Mouse (Mus musculus) layer of hippocampus, postnatal 36 days (tissue): ENCODE measurements at regions not wholly inside any gene's neighbourhood (a gene's known extent, or its start where the extent isn't known, plus 50 kb on each side); places are given as distances from the start of the nearest gene placed in this dataset.
A peak's percentile ranks its signal among the peaks of the same experiment; 100 is the strongest.

Source experiments
- DNase-seq, 2 experiments: peaks; one replicate each; pipeline ENCODE4 v3.0.0; 2022

DNA sequence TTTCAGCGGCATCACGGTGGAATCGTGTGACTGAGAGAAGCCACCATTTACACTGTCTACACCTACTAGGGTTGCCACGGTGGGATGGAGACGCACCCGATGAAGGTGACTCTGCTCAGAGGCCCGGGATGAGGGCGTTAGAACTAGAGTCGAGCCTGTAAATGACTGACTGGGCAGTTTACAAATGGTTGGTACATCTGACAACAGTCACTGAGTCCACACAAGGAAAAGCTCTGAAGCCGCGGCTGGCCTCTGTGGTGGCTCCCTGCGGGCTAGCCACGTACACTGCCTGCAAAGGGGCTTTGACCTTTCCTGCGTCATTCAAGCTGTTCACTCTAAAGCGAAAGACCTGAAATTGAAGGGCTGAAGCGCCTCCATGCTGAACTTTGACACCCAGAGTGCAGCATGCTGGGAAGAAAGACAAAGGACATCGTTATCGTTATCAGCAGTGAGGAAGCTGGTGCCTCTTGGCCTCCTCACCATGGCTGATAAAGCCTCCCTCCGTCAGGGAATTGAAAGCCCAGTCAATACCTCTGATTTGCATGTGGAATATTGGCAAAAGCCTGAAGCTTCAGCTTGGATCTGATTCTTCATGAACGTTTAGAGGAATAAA is 462.1 kb upstream of the Arglu1 start:
- no peak for DNase-seq

DNA sequence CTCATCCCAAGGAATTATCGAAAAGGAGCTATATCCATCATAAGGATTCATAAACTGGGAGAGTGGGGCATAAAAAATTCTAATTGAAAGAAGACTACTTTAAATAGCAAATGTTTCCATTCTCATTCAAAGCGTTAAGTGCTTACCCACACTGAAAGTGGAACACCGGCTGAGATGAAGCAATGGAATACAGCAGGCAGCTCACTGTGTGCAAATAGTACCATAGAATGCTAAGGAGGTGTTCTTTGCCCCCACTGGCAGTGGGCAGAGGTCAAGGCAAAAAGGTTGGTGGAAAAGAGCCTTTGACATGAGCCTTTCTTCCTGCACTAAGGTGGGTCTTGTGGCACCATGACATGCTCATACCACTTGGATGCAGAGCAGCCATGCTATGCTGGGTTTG is 454.0 kb upstream of the Arglu1 start:
- DNase-seq, result no peak

DNA sequence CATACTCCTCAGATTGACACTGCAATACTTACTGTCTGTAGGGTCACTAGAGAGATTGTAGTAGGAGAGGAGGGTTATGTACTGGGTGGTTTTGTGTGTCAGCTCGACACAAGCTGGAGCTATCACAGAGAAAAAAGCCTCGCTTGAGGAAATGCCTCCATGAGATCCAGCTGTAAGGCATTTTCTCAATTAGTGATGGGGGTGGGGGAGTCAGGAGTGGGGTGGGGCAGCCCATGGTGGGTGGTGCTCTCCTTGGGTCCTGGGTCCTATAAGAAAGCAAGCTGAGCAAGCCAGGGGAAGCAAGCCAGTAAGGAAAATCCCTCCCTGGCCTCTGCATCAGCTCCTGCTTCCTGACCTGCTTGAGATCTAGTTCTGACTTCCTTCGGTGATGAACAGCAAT is 449.5 kb upstream of the Arglu1 start:
- no peak for DNase-seq

DNA sequence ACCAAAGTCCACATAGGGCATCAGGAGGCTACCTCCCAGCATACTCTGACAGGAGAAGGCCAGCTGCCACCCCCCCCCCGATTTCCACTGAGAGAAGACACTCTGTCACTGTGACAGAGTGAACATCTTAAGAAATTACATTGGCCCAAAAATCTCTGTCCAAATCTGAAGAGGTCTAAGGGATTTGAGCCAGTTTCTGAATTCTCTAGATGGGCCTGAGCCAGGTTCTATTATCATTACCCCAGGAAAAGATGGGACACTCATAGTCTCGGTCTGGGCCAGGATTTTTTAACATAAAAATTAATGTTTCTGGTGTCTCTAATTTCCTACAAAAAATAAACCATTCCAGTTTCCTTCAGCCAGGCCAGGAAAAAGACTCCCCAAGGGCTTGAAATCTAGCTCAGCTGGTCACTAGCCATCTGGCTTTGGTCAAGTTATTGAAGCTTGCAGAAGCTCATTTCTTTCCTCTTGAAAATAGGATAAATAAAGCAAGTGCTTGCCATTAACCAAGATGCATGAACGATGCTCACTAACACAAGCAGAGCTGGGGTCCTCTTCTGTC is 448.8 kb upstream of the Arglu1 start:
- DNase-seq, result no peak

DNA sequence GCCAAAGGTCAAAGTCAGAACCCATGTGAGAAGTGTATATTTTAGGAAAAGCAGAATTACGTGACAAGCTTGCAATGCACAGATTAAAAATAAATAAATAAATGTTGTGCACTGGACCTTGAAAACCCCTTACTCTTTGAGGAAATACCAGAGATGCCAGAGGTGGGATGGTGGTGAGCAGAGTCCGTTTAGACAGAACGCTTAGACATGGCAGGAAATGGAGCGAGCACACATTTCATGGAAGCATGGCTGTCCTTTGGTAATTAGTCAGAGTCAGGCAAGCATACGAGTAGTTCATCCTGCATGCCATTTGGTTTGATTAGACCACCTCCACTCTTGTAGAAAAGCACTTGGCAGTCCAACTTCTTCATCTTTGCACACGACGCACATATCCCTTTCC is 443.4 kb upstream of the Arglu1 start:
- DNase-seq, result no peak

DNA sequence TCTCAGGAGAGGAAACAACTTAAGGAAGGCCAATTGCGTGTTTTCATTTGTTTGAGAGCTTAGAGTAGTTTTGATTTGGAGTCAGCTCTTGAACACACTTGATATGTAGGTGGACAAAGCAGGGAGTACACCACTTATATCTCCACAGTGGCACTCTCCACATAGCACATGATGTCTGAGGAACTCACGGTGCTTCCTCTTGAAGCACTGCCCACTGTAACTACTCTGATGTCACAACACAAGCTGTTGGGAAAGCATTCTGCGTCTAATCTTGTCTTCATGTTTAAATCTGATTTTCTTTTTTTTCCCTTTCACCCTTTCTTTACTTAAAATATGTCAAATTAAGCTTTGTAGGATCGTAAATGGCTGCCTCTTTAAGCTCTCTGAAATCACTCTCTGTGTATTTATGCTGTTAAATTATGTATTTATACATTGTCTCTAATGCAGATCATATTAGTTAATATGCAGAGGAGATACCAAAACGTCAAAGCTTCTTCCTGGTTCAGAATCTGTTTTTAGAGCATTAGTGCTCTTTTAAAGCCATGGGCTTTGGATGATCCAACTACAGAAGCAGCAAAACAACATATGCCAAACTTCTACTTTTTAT is 442.4 kb upstream of the Arglu1 start:
- DNase-seq, result no peak

DNA sequence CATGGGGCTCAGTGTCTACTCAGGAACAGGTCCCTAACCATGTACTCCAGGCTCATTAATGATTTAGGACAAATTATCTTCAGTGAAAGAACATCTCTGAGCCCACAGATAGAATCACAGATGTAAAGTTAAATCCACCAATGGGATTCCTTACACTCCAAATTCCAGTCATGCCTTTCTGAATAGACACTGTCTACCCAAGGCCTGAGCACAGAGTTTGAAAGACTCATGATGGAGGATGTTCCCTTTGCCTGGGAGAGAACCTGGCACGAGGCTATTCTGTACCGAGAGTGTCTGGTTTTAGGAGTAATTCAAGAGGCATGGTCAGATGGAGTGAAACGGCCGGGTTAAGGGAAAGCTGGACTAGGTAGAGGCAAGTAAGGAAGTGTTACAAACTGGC is 440.9 kb upstream of the Arglu1 start:
- DNase-seq, result no peak

DNA sequence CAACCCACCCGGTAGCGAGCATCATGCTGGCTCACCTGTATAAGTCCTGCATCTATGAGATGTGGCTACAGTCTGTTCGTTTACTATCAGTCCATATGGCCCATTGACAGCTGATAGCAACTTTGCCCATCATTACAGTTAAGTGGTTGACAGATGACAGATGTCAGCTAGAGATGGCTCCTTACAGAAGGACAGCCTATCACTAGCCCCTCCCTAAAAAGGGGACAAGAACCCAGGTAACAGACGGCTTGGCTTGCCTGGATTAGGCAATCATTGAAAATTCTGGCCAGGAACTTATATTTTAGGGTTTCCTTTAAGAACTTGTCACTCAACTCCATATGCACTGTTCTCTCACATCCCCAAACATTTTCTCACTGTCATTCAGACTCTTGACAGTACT is 434.2 kb upstream of the Arglu1 start:
- no peak for DNase-seq

DNA sequence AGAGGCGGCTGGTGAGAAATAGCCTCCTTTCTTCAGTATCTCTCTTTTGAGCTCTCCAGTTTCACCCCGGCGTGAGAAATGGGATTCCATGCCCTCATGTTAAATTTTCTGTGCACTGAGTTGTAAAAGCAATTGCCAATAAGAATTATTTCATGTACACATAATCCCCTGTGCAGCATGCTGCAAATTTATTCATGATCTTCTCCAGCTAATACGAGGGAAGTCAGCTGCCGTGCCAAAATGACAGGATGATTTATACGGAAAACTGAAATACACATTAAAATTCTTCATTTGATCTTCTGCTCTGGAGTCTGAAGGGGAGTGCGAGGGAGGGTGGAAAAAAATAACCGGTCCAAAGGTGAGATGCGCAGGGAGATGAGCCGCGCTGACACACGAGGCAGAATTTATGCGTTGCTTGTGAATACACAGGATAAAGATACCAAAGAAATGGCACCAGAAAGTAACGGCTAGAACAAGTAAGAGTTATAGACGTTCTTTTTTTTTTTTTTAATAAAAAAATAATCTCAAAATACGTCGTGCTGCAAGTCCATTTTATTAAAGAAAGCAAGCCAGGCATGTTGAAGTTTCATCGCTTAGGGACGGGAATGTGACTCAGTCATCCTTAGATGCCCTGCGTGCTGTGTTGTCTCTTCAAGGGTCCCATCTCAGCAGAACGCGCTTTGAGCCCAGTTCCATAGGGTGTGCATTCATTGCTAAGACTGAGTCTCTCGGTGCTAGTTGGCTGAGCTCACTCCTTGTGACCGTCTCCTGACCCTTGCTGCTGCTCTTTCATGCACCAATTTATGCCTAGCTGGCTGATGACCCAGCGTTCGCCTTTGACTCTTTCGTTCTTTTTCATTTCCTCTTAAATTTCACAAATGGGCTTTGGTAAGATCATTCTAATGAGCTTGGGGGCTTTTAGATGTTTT is 427.8 kb upstream of the Arglu1 start:
- DNase-seq, result no peak

DNA sequence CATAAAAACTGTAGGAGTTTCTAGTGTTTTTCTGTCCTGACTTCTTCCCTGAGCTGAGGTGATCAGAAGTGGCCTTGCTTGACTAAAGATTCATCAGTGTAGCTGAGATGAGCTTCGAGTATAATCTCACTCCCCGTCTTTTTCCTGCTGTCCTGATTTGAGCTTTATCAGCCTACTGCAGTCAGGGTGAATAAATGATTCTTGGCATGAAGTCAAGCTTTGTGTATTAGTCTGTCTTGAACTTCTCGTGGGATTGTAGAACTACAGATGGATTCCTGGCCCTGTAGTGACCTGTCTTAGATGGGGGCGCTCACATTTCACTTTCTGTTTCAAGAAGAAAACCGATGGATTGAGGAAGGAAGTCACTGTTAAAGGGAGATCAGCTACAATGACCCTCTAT is 405.7 kb upstream of the Arglu1 start:
- no peak for DNase-seq

DNA sequence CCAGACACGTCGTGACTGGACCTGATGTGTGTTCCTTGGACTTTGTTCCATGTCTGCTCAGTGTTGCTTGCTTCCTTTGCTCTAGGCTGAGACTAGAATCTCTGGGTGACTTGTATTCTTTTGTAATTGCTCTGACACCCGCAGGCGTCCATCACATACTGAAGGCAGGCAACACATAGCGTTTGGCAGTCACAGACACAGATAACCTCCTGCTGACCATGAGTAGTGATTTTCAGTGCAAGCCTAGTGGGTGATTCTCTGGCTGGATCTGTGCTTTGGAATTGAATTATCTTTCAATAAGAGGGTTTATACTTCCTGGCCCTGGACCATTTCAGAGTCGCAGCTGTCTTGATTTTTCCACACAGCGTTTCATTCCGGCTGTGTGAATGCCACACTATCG is 403.7 kb upstream of the Arglu1 start:
- DNase-seq, result no peak

DNA sequence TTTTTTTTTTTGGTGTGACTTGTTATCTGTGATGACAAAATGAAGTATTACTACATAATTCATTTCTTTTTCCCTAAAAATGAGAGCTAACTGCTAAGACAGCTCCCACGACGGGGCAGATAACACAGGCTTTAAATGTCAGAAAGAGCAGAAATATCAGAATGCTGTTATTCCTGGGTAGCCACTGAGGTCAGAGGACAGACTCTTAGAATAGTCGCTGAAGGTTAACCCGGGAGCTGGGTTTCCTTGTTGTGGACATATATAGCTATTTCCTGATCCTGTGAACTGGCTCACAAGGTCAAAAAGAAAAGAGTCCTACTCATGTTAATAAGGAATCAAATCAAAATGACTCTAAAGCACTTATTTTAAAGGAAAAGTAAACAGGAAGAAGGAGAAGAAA is 403.0 kb upstream of the Arglu1 start:
- DNase-seq, result no peak

DNA sequence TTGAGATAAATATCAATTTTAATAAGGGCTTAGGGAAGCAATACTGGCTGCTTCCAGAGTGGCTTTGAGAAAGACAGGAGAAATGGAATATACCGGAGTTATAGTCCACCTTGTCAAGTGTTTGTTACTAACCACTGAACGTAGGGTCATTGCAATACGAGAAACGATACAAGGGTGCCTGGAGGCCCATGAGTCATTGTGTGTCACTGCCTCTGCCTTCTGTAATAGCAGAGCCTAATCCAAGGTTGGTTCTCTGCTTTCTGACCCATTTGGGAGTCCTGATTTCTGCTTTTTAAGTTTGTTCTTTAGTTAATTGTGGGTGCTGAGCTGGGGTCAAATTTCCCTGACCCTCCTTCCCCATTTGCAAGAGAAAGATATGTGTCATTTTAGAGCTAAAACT is 382.4 kb upstream of the Arglu1 start:
- no peak for DNase-seq

DNA sequence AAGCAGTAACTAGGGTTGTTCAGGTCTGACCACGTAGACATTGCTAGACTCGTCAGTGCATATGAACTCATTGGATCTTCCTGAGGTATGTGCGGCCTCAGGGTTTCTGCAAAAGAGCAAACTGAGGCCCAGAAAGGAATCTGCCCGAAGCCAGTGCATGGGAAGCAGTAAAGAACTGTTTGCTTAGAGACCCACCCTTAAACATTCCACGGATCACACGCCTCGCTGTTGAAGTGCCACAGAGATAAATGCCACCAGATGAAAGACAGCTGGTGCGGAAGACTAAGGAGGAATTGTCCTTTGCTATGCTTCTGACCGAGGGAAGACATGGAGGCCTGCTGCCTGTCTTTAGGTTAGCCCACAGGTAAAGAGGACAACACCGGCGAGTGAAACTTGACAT is 382.0 kb upstream of the Arglu1 start:
- DNase-seq, result no peak

DNA sequence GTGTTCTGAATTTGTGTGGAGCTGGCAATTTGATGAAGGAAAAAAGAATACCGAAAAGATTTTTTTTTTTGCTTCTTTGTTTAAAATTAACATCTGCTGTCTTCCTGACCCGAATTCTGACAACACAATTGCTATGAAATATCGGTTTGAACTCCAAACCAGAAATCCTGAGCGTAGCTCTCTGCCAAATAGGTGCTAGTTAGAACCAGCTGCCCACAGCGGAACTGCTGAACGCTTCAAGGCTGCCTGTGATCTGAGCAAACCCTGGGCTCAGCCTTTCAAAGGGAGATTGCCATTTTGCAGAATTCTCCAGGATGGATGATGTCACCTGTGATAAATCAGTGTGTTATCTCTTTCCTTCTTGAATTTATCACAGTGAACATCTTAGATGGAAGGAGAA is 380.6 kb upstream of the Arglu1 start:
- no peak for DNase-seq

DNA sequence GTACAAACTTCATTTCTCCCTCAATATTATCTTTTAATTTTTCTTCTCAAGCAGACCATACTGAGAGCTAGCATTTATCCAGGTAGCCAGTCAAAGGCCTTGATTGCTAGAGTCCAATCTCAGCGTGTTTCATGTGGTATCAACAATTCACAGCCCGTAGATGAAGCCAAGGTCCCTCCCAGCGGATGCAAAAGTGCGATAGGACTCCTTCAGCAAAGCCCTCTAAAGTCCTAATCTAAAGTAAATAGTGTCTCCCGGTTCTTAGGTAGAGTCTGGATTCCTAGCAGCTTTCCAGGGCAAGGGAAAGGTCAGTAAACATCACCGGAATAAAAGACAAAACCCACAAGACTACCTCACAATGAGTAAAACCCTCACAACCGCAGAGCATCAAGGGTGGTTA is 379.5 kb upstream of the Arglu1 start:
- DNase-seq, result no peak

DNA sequence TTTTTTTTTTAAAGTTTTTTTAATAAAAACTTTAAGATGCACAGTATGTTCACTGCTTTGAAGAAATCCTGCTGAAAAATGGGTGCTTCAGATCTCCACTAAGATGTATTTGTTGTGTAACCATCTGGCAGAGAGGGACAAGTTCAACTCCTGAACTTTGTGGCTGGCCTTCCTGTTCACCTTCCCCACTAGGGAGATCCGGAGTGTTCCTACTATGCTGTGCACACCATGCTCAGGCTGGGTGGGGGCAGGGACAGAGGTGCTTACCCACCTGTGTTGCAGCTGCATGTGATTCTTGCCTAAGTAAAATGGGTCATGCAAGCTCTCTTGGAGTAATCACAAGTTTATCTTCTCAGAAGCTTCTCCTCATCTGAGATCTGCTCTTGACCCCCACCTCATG is 377.4 kb upstream of the Arglu1 start:
- no peak for DNase-seq

DNA sequence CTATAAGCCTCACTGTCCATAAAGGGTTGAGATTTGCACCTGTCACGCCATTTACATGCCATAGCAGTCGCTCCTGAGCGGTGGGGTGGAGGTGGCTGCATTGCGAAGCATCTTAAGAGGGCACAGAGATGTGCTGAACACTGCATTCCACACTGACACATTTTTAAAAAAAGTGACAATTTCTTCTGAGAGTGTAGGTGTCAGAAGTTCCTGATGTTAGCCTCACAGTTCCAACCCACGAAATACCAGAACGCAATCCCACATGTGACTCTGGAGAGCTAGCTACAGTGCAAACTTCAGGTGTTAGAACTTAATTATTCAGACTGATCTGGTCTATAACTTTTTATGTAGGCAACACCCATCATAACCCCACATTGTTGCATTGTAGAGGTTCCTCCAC is 369.8 kb upstream of the Arglu1 start:
- no peak for DNase-seq

DNA sequence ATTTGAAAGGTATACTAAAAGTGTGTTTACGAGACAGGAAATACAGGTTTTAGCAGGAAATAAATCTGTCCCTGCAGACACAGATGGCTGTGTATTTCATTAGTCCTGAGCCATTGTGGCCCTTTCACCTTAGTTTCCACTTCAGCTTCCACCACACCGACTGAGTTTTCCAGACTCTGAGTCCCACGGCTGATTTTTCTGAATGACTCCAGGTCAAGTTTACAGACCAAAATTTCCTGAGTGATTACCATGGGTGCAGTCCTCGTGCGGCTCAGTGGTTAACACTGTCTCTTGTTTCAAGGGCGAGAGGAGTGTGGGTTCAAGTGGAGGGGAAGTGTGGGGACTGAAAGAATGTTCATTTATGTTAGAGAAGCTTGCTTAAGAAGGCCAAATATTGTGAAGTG is 365.1 kb upstream of the Arglu1 start:
- no peak for DNase-seq

DNA sequence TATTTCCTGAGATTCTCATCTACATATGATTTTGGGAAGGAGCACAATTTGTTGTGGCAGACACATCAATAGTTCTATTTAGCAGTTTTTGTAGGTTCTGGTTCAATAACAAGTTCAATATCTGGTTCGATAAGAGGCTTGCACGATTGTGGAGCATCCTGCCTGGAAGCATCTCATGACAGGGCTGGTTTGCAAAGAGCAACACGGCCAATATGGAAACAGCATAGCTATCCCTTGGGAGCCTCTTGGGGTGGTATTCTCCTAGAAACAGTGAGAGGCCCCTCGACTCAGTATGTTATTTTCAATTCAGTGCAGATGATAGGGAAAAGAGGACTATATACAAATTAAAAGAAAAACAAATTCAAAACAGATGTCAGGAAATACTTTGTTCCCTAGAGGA is 364.5 kb upstream of the Arglu1 start:
- DNase-seq, result no peak

DNA sequence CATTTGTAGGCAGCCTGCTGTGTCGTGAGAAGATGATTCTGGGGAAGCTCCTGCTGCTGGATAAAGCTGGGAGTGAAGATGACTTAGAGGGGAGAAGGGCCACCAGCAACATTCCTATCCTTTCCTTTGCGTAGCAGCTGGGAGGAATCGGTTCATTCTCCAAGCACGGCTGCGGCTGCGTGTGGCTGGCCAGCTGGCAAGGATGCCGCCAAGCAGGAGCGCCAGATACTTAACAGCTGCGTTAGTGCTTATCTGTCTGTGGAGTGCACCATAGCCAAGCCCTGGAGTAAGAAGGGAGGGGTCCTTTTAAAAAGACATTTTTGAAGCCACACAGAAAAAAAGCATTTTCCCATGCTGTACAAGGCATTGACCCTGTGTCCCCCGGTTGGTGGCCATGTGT is 361.4 kb upstream of the Arglu1 start:
- DNase-seq, result peak; percentile 3 to 21

DNA sequence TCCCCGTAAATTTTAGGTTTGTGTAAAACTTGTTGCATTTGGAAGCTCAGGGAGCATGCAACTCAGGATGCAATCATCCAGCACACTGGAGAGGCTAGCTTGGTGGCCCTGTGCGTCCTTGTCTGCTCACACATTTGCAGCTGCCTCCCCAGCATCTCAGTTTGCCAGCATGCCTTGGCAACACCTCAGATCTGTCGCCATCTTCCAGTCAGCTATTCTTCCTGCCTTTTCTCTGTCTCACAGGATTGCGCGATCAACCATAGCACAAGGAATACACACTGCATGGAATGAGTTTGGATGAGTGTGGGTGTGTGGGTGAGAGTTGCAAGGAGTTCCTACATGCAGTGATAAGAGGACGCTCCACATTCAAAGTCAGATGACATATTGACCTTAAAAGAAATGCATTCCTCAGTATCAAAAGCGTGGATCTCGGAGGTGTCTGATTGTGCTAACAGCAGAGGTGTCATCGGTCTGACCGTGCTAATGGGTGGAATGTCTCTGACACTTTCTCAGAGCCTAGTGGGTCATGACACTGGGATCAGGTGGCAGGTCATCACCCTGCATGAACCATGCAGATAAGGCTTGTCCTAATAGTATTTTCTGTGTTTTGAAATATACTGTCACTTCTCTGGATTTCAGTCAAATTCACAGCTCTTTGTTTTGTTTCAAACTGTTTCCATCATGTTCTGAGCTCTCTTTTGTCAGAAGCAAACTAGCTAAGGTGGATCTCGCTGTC is 360.6 kb upstream of the Arglu1 start:
- DNase-seq, result no peak

DNA sequence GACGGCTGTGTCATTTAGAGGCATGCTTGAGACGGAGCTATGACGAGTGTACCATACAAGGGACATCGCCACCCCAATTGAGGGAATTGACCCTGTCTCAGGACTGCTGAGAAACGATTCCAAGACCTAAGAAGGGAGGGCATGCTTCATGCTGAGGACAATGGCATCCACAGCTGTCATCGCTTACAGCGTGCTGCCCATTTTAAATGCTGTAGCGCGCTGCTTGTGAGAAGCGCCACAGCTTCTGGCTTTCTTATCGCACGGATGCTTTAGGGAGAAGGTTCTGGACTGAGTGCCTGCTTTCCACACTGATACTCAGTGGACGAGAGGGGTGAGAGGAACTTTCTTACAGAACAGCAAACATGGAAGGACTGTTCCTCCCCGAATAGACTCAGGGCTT is 357.8 kb upstream of the Arglu1 start:
- no peak for DNase-seq
